Mouse (Mus musculus) liver, embryonic 14.5 days (tissue): ENCODE measurements around the gene Xpo4.

Source experiments
- CTCF ChIP-seq: IDR thresholded peaks from 2 replicates; pipeline ENCODE4 v1.5.1; 2016; ENCODE audit warnings: antibody characterized with exemption, low read depth, control low read depth
- EP300 ChIP-seq: IDR thresholded peaks from 2 replicates; pipeline ENCODE4 v1.6.1; 2016; ENCODE audit warnings: antibody characterized with exemption, low read depth

DNA sequence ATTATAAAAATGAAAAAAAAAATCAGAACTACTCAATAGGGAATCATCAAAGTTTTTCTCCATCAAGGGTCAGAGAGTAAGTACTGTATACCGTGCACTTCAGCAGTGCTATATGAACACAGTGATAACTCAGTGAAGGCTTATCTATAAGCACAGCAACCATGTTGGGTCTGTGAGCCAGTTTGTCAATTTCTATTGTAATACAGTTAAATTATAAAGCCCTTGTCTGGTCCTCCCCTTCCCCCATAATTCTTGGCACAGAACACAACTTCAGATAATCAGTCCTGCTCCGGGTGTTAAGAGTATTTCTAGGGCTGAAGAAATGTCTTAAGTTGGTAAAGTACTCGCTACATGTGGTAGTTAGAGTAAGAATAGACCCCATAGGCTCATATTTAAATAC, 73.4 kb downstream of the Xpo4 start:
- no peak for TF ChIP-seq EP300
- no peak for TF ChIP-seq CTCF
